Mouse (Mus musculus) kidney, adult 2 months (tissue): ENCODE measurements around the gene 4930539E08Rik. TPM values are rescaled to one million over a fixed set of nuclear protein-coding genes. Genes with fewer than 3 reads are reported as not detected.

Source experiments
- DNase-seq: peaks from one replicate; pipeline ENCODE4 v3.0.0; 2021
- H3K27ac ChIP-seq: fragments of 200-500 bp; 2 replicates; pipeline ENCODE4 v1.5.1; 2012; ENCODE audit warnings: low read depth, low read length, control low read depth, inconsistent platforms; ENCODE audit not compliant: insufficient read depth
- H3K27me3 ChIP-seq: fragments of 200-500 bp; replicated peaks from 2 replicates; pipeline ENCODE4 v1.6.1; 2012; ENCODE audit warnings: mild to moderate bottlenecking, moderate library complexity, low read length, inconsistent platforms; ENCODE audit not compliant: control insufficient read depth, insufficient read depth
- H3K36me3 ChIP-seq: fragments of 200-500 bp; 2 replicates; pipeline ENCODE4 v1.6.1; 2012; ENCODE audit warnings: mild to moderate bottlenecking, moderate library complexity, low read length, inconsistent platforms; ENCODE audit not compliant: control insufficient read depth, insufficient read depth
- H3K4me1 ChIP-seq: fragments of 200-500 bp; 2 replicates; pipeline ENCODE4 v1.6.1; 2011; ENCODE audit warnings: low read length; ENCODE audit not compliant: control insufficient read depth, insufficient read depth
- H3K4me3 ChIP-seq: fragments of 200-500 bp; 2 replicates; pipeline ENCODE4 v1.5.1; 2011; ENCODE audit warnings: mild to moderate bottlenecking, low read depth, low read length, control low read depth; ENCODE audit not compliant: insufficient read depth
- CTCF ChIP-seq: fragments of 200-500 bp; conservative IDR thresholded peaks from 2 replicates; pipeline ENCODE4 v1.5.1; 2011; ENCODE audit warnings: low read depth, mild to moderate bottlenecking, control low read depth, low read length, moderate library complexity, mixed read lengths; ENCODE audit not compliant: insufficient read depth, insufficient read length
- POLR2A ChIP-seq: fragments of 200-500 bp; IDR thresholded peaks from one replicate; pipeline ENCODE4 v1.6.1; 2011; ENCODE audit warnings: low read depth, low read length, control low read depth
- WGBS: fragments of 180-500 bp; shearing (Covaris S2); methylation state at CpG from one replicate; pipeline ENCODE4 v1.1.7; 2018; 5-methylcytosine and 5-hydroxymethylcytosine counted together
- polyA plus RNA-seq: library from polyadenylated mRNA; depleted of rRNA; stranded (reverse); fragments of >200 nt; gene quantifications from 2 replicates; pipeline ENCODE4 v1.2.3, GENCODE M21; 2012; rRNA removed

Gene 4930539E08Rik
- 0.34 and 0.57 TPM in 2 replicates for polyA plus RNA-seq

- H3K27ac ChIP-seq: no peak within 1 kb of the TSS
- H3K27me3 ChIP-seq: no peaks in the 10 kb centered on the region
- H3K4me3 ChIP-seq: no peak within 1 kb of the TSS
- no peak for TF ChIP-seq CTCF
- no peak for TF ChIP-seq POLR2A
- no peaks in the 10 kb centered on the region for H3K36me3 ChIP-seq
- H3K4me1 ChIP-seq: peaks cover 7% of the 10 kb centered on the region; the same call in 1 of the 2 replicates
- WGBS: 78% methylated on average over 12 of the region's 12 CpGs
- no peak for DNase-seq
These were observed at the start of gene 4930539E08Rik for GRCm38 (mm10) chr17:28915060-28915628. Gene 4930539E08Rik, minus strand, starts transcription at chr17:28915324.

- Histone ChIP-seq H3K36me3 (peaks cover 4% of the 10 kb centered on the region), H3K4me1 (peaks cover 13% of the 10 kb centered on the region), H3K4me3 (no peak overlapping the region), H3K27me3 (no peaks in the 10 kb centered on the region), H3K27ac (peak overlapping the region; percentile 81)
- TF ChIP-seq CTCF (0 out of 2 replicates have a peak, but pooled peaks have one; percentile 8), POLR2A (no peak)
- peak; percentile 86 for DNase-seq
- 57% methylated on average over 10 of the region's 10 CpGs for whole genome bisulfite sequencing
These were observed 46.5 kb upstream of the 4930539E08Rik start for GRCm38 (mm10) chr17:28961596-28961995.

GRCm38 (mm10) chr17:28960597-28960996, 45.5 kb upstream of the 4930539E08Rik start:
- Histone ChIP-seq H3K36me3 (peaks cover 4% of the 10 kb centered on the region), H3K27me3 (no peaks in the 10 kb centered on the region), H3K4me1 (peaks cover 13% of the 10 kb centered on the region), H3K27ac (0 out of 2 replicates have a peak overlapping the region, but pooled peaks have one; percentile 29), H3K4me3 (no peak overlapping the region)
- DNase-seq: no peak
- 75% methylated on average over 10 of the region's 10 CpGs for WGBS
- TF ChIP-seq POLR2A (no peak), CTCF (0 out of 2 replicates have a peak, but pooled peaks have one; percentile 4)

- Histone ChIP-seq H3K36me3 (no peaks in the 10 kb centered on the region), H3K4me3 (no peak overlapping the region), H3K27me3 (no peaks in the 10 kb centered on the region), H3K4me1 (peaks cover 13% of the 10 kb centered on the region; the same call in 1 of the 2 replicates), H3K27ac (no peak overlapping the region)
- WGBS: 93% methylated on average over 9 of the region's 9 CpGs
- TF ChIP-seq POLR2A (no peak), CTCF (no peak)
- no peak for DNase-seq
These were observed 39.3 kb upstream of the 4930539E08Rik start for GRCm38 (mm10) chr17:28954416-28954815.

GRCm38 (mm10) chr17:28953251-28953650, 38.1 kb upstream of the 4930539E08Rik start:
- H3K4me1 ChIP-seq: peaks cover 13% of the 10 kb centered on the region; the same call in 1 of the 2 replicates
- peak overlapping the region; percentile 58 for H3K4me3 ChIP-seq
- no peaks in the 10 kb centered on the region for H3K27me3 ChIP-seq
- peak; percentile 23 for DNase-seq
- H3K27ac ChIP-seq: peak overlapping the region; percentile 71
- TF ChIP-seq CTCF (no peak), POLR2A (no peak)
- H3K36me3 ChIP-seq: no peaks in the 10 kb centered on the region
- 2% methylated on average over 9 of the region's 9 CpGs for WGBS

- Histone ChIP-seq H3K4me3 (peak within 1 kb of the TSS; percentile 91), H3K27me3 (no peaks in the 10 kb centered on the region), H3K36me3 (no peaks in the 10 kb centered on the region), H3K4me1 (peaks cover 13% of the 10 kb centered on the region; the same call in 1 of the 2 replicates), H3K27ac (peak within 1 kb of the TSS; percentile 95)
- 2% methylated on average over 80 of the region's 80 CpGs for WGBS
- peak; percentile 96 for DNase-seq
- TF ChIP-seq CTCF (no peak), POLR2A (peak; percentile 27)
These were observed 37.0 kb upstream of the 4930539E08Rik start, which contains the start of gene Kctd20 for GRCm38 (mm10) chr17:28951831-28952799. Gene Kctd20, plus strand, starts transcription at chr17:28951950.

- TF ChIP-seq POLR2A (no peak), CTCF (no peak)
- WGBS: 76% methylated on average over 4 of the region's 4 CpGs
- H3K27ac ChIP-seq: no peak overlapping the region
- H3K4me1 ChIP-seq: peaks cover 13% of the 10 kb centered on the region; the same call in 1 of the 2 replicates
- no peaks in the 10 kb centered on the region for H3K27me3 ChIP-seq
- DNase-seq: no peak
- no peaks in the 10 kb centered on the region for H3K36me3 ChIP-seq
- H3K4me3 ChIP-seq: no peak overlapping the region
These were observed 35.6 kb upstream of the 4930539E08Rik start for GRCm38 (mm10) chr17:28950751-28951150.
